Mouse (Mus musculus) ES-Bruce4 (cell line): ENCODE data around the gene Hist2h2ab. TPM values are rescaled to one million over a fixed set of nuclear protein-coding genes. Genes with fewer than 3 reads are reported as not detected.
"Not testable (repeated sequence)": the region's sequence is repeated elsewhere in the genome, so short reads cannot be mapped to it uniquely, and the experiment has no call there.

Experiments
- H3K27ac ChIP-seq: 2 replicates; pipeline ENCODE4 v1.5.1; 2012; ENCODE audit warnings: low read length, inconsistent platforms; ENCODE audit not compliant: insufficient read depth
- H3K27me3 ChIP-seq: 2 replicates; pipeline ENCODE4 v1.6.1; 2012; ENCODE audit warnings: mild to moderate bottlenecking, low read length, inconsistent platforms; ENCODE audit not compliant: control insufficient read depth, poor library complexity, insufficient read depth, severe bottlenecking
- H3K36me3 ChIP-seq: 2 replicates; pipeline ENCODE4 v1.6.1; 2012; ENCODE audit warnings: inconsistent platforms, mild to moderate bottlenecking, low read length, moderate library complexity; ENCODE audit not compliant: control insufficient read depth, poor library complexity, insufficient read depth, severe bottlenecking
- H3K4me1 ChIP-seq: one replicate; pipeline ENCODE4 v1.8.1; 2011; ENCODE audit warnings: low read length; ENCODE audit not compliant: control insufficient read depth, insufficient read depth
- H3K4me3 ChIP-seq: 2 replicates; pipeline ENCODE4 v1.5.1; 2011; ENCODE audit warnings: low read depth, mild to moderate bottlenecking, low read length
- H3K9ac ChIP-seq: 2 replicates; pipeline ENCODE4 v1.6.1; 2012; ENCODE audit warnings: low read depth, mild to moderate bottlenecking, inconsistent platforms; ENCODE audit not compliant: poor library complexity, severe bottlenecking
- H3K9me3 ChIP-seq: replicated peaks from 2 replicates; pipeline ENCODE4 v1.6.1; 2012; ENCODE audit warnings: mild to moderate bottlenecking, low read length, inconsistent platforms; ENCODE audit not compliant: control insufficient read depth, poor library complexity, insufficient read depth, severe bottlenecking
- CTCF ChIP-seq: IDR thresholded peaks from one replicate; pipeline ENCODE4 v1.8.1; 2011; ENCODE audit warnings: low read depth, low read length
- EP300 ChIP-seq: IDR thresholded peaks from 2 replicates; pipeline ENCODE4 v1.6.1; 2011; ENCODE audit warnings: low read depth, low read length; ENCODE audit not compliant: insufficient read depth
- POLR2A ChIP-seq: IDR thresholded peaks from one replicate; pipeline ENCODE4 v1.8.1; 2011; ENCODE audit warnings: low read length; ENCODE audit not compliant: insufficient read depth
- polyA plus RNA-seq: library from polyadenylated mRNA; stranded (reverse); fragments of >200 nt; gene quantifications from 2 replicates; pipeline ENCODE4 v1.2.4, GENCODE M21; 2011; ENCODE audit warnings: low read depth; ENCODE audit not compliant: missing spikeins, insufficient read depth, insufficient read length

Hist2h2ab gene
- polyA plus RNA-seq, 1 experiment: not detected

DNA sequence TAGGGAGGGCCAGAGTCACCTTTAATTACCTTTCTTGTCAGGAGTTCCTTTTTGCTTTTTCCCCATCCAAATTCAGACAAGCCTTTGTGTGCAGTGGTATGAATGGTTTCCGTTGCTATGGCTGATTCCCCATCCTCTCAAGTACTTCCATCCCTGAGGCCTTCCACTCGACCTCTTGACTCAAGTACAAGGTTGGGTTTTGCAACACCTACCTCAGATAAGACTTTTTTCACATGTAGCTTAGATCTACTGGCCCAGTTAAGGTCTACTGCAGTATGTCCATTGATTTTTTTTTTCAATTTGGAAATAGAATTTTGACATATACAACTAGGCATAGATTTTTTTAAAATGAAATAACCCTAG lies 12.1 kb downstream of the Hist2h2ab start:
- H3K27me3 ChIP-seq: no peaks in the 10 kb centered on the region
- H3K9ac ChIP-seq: no peak overlapping the region
- no peaks in the 10 kb centered on the region for H3K4me1 ChIP-seq
- TF ChIP-seq CTCF: no peak
- no peak for TF ChIP-seq EP300
- no peak overlapping the region for H3K27ac ChIP-seq
- no peaks in the 10 kb centered on the region for H3K9me3 ChIP-seq
- H3K4me3 ChIP-seq: no peak overlapping the region
- H3K36me3 ChIP-seq: 0 out of 2 replicates have a peak, but pooled peaks cover 2% of the 10 kb centered on the region

- H3K27me3 ChIP-seq: no peaks in the 10 kb centered on the region
- H3K9me3 ChIP-seq: no peaks in the 10 kb centered on the region
- H3K9ac ChIP-seq: no peak overlapping the region
- H3K4me1 ChIP-seq: no peaks in the 10 kb centered on the region
- TF ChIP-seq POLR2A (no peak), EP300 (no peak), CTCF (no peak)
- no peak overlapping the region for H3K4me3 ChIP-seq
- H3K27ac ChIP-seq: no peak overlapping the region
- peaks cover 2% of the 10 kb centered on the region; the same call in 1 of the 2 replicates for H3K36me3 ChIP-seq
These were observed 15.2 kb downstream of the Hist2h2ab start for GRCm38 (mm10) chr3:96234914-96235313.

DNA sequence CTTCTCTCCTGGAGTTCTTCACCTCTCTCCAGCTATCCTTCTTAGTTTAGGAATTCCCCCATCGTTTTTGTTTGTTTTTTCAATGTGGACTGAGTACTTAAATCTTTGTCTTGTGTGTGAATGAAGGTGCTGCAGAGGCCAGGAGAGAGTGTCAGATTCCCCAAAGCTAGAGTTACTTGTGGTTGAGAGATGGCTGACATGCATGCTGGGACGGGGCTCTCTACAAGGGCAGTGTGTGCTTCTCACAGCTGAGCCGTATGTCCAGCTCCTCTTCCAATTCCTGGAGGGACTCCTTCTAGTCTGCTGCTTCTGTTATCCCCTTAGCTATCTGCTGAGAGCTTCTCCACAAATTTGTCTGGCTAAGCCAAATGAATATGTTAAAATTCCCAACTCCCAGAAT lies 16.2 kb downstream of the Hist2h2ab start:
- Histone ChIP-seq H3K9me3 (no peaks in the 10 kb centered on the region), H3K4me3 (no peak overlapping the region), H3K27me3 (no peaks in the 10 kb centered on the region), H3K9ac (no peak overlapping the region), H3K36me3 (peaks cover 2% of the 10 kb centered on the region; the same call in 1 of the 2 replicates), H3K4me1 (no peaks in the 10 kb centered on the region), H3K27ac (no peak overlapping the region)
- no peak for TF ChIP-seq EP300
- no peak for TF ChIP-seq POLR2A
- no peak for TF ChIP-seq CTCF

DNA sequence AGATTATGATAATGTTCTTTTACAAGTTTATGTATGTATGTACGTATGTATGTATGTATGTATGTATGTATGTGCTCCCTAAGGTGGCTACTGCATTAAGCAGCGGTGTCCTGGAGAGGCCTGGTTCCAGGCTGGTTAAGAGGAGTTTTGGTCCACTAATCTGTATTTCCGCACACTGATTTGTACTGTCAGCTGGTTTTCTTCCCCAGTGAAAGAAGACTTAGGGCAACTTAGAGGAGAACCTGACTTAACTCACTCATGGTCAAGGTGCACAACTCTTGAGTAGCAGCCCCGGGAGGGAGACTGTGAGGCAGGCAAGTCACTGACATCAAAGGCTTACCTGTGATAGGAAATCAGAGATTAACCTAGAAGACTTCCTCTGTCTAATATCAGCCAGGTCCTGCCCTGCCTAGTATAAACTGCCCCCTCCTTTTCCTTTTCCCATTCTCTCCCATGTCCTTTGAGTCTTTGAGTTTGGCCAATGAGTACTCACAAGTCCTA lies 17.2 kb downstream of the Hist2h2ab start:
- no peaks in the 10 kb centered on the region for H3K4me1 ChIP-seq
- no peaks in the 10 kb centered on the region for H3K27me3 ChIP-seq
- H3K9me3 ChIP-seq: no peaks in the 10 kb centered on the region
- TF ChIP-seq POLR2A: no peak
- TF ChIP-seq EP300: no peak
- no peak for TF ChIP-seq CTCF
- H3K36me3 ChIP-seq: peaks cover 2% of the 10 kb centered on the region; the same call in 1 of the 2 replicates
- H3K4me3 ChIP-seq: peak overlapping the region; percentile 93
- peak overlapping the region; percentile 100 for H3K9ac ChIP-seq
- no peak overlapping the region for H3K27ac ChIP-seq

- Histone ChIP-seq H3K27me3 (no peaks in the 10 kb centered on the region), H3K4me1 (no peaks in the 10 kb centered on the region), H3K4me3 (peak overlapping the region; percentile 93), H3K9me3 (no peaks in the 10 kb centered on the region), H3K27ac (peak overlapping the region; percentile 96; the same call in 1 of the 2 replicates), H3K9ac (peak overlapping the region; percentile 100), H3K36me3 (peaks cover 2% of the 10 kb centered on the region; the same call in 1 of the 2 replicates)
- no peak for TF ChIP-seq EP300
- no peak for TF ChIP-seq CTCF
- no peak for TF ChIP-seq POLR2A
These were observed 17.8 kb downstream of the Hist2h2ab start for GRCm38 (mm10) chr3:96237335-96237903.

DNA sequence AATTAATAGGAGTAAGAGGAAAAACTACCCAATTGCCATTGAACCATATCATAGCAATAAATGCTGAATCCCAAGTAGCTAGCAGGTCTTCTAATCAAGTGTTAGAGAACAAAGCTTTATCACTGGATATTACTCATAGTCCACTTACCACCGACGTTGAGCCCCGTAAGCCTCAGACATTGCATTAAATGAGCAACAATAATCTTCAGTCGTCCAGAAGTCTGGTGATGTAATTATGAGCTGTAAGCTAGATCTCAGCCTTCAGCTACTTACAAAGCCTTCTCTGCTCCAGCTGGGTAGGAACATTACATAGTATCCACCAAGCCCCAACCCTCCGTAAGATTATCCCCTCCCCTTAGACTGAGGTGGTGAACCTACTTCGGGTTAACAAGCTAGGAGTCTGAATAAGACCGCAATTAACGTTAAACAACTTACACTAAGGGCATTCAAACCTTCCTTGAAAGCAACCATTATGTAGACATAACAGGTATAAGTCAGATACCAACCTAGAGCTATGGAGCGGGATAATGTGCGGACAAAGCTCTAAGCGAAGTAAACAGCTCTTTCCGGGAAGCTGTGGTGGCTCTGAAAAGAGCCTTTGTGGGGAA lies 18.3 kb downstream of the Hist2h2ab start:
- TF ChIP-seq POLR2A (peak; percentile 61), CTCF (no peak)

GRCm38 (mm10) chr3:96238954-96239793 lies 19.5 kb downstream of the Hist2h2ab start, which contains the start of gene Hist2h3c2:
Gene Hist2h3c2, minus strand, starts transcription at chr3:96239127.
- Histone ChIP-seq H3K9ac (peak within 1 kb of the TSS; percentile 100), H3K27ac (peak within 1 kb of the TSS; percentile 96), H3K4me3 (peak within 1 kb of the TSS; percentile 93)
- H3K36me3 ChIP-seq, H3K4me1 ChIP-seq, H3K9me3 ChIP-seq, H3K27me3 ChIP-seq: not testable (repeated sequence)

More for the DNA sequence above, 18.3 kb downstream of the Hist2h2ab start:
- no peaks in the 10 kb centered on the region for H3K4me1 ChIP-seq
- peak overlapping the region; percentile 93 for H3K4me3 ChIP-seq
- no peaks in the 10 kb centered on the region for H3K27me3 ChIP-seq
- H3K36me3 ChIP-seq: peaks cover 2% of the 10 kb centered on the region; the same call in 1 of the 2 replicates
- peak overlapping the region; percentile 100 for H3K9ac ChIP-seq
- peak overlapping the region; percentile 96 for H3K27ac ChIP-seq
- no peaks in the 10 kb centered on the region for H3K9me3 ChIP-seq
